Mouse (Mus musculus): Measurements from ENCODE around the gene Carf. TPM values are rescaled to one million over a fixed set of nuclear protein-coding genes. Genes with fewer than 3 reads are reported as not detected.
"Not testable (repeated sequence)": the region's sequence is repeated elsewhere in the genome, so short reads cannot be mapped to it uniquely, and the experiment has no call there.

The Carf gene
- total RNA-seq, 1 experiment from 2014 or later = 10.0 TPM

GRCm38 (mm10) chr1:60169626-60170025, 71.6 kb downstream of the Carf start:
- ATAC-seq (replicated peaks in 1 of 2; ENCODE audit: insufficient read depth in 1 of 2, low FRiP score in 2 of 2, low TSS enrichment in 1 of 2, low read depth in 1 of 2, poor library complexity in 2 of 2, severe bottlenecking in 2 of 2) = no peak

- ATAC-seq (replicated peaks in 1 of 2; ENCODE audit: insufficient read depth in 1 of 2, low FRiP score in 2 of 2, low TSS enrichment in 1 of 2, low read depth in 1 of 2, poor library complexity in 2 of 2, severe bottlenecking in 2 of 2) = no peak
Measured at GRCm38 (mm10) chr1:60170251-60170650, 72.2 kb downstream of the Carf start.

GRCm38 (mm10) chr1:60173119-60173518, 75.1 kb downstream of the Carf start:
- ATAC-seq (replicated peaks in 1 of 2; ENCODE audit: insufficient read depth in 1 of 2, low FRiP score in 2 of 2, low TSS enrichment in 1 of 2, low read depth in 1 of 2, poor library complexity in 2 of 2, severe bottlenecking in 2 of 2) = no peak

GRCm38 (mm10) chr1:60177814-60178213, 79.8 kb downstream of the Carf start:
- not testable (repeated sequence) for ATAC-seq (replicated peaks in 1 of 2; ENCODE audit: insufficient read depth in 1 of 2, low FRiP score in 2 of 2, low TSS enrichment in 1 of 2, low read depth in 1 of 2, poor library complexity in 2 of 2, severe bottlenecking in 2 of 2)

GRCm38 (mm10) chr1:60179376-60179775, 81.3 kb downstream of the Carf start:
- no peak for ATAC-seq (replicated peaks in 1 of 2; ENCODE audit: insufficient read depth in 1 of 2, low FRiP score in 2 of 2, low TSS enrichment in 1 of 2, low read depth in 1 of 2, poor library complexity in 2 of 2, severe bottlenecking in 2 of 2)

GRCm38 (mm10) chr1:60179932-60180783, 82.1 kb downstream of the Carf start, which contains the start of gene Nbeal1:
TSS of gene Nbeal1 (plus strand) at chr1:60180599.
- ATAC-seq (replicated peaks in 1 of 2; ENCODE audit: insufficient read depth in 1 of 2, low FRiP score in 2 of 2, low TSS enrichment in 1 of 2, low read depth in 1 of 2, poor library complexity in 2 of 2, severe bottlenecking in 2 of 2) = peak; percentile 96 to 97

GRCm38 (mm10) chr1:60180784-60181221, 82.8 kb downstream of the Carf start:
- peak in 1 of 2 experiments; percentile 15; a peak in 2 of 4 replicates for ATAC-seq (replicated peaks in 1 of 2; ENCODE audit: insufficient read depth in 1 of 2, low FRiP score in 2 of 2, low TSS enrichment in 1 of 2, low read depth in 1 of 2, poor library complexity in 2 of 2, severe bottlenecking in 2 of 2)

- ATAC-seq (replicated peaks in 1 of 2; ENCODE audit: insufficient read depth in 1 of 2, low FRiP score in 2 of 2, low TSS enrichment in 1 of 2, low read depth in 1 of 2, poor library complexity in 2 of 2, severe bottlenecking in 2 of 2) = no peak
Measured at GRCm38 (mm10) chr1:60188454-60188853, 90.4 kb downstream of the Carf start.

- no peak for ATAC-seq (replicated peaks in 1 of 2; ENCODE audit: insufficient read depth in 1 of 2, low FRiP score in 2 of 2, low TSS enrichment in 1 of 2, low read depth in 1 of 2, poor library complexity in 2 of 2, severe bottlenecking in 2 of 2)
Measured at GRCm38 (mm10) chr1:60196813-60197212, 98.8 kb downstream of the Carf start.

- ATAC-seq (replicated peaks in 1 of 2; ENCODE audit: insufficient read depth in 1 of 2, low FRiP score in 2 of 2, low TSS enrichment in 1 of 2, low read depth in 1 of 2, poor library complexity in 2 of 2, severe bottlenecking in 2 of 2) = no peak
Measured at GRCm38 (mm10) chr1:60199006-60199405, 101.0 kb downstream of the Carf start.

Other genes with a start within 250 kb of the Carf start
- 25.0 and 31.0 TPM in 2 replicates for gene Fam117b, start 185.2 kb upstream of the Carf start, total RNA-seq (2017)
- 0.19 and 1.1 TPM in 2 replicates for gene Ica1l, start 55.1 kb upstream of the Carf start, total RNA-seq (2017)
- 73.5 and 134 TPM in 2 replicates for gene Wdr12, start 398 bp downstream of the Carf start, total RNA-seq (2017)
- 15.0 and 18.3 TPM in 2 replicates for gene Nbeal1, start 82.4 kb downstream of the Carf start, total RNA-seq (2017)
- 20.6 and 27.8 TPM in 2 replicates for gene Cyp20a1, start 245.1 kb downstream of the Carf start, total RNA-seq (2017)